Mouse (Mus musculus) CH12.LX (cell line): Measurements from ENCODE around the gene Ttc7b. TPM values are rescaled to one million over a fixed set of nuclear protein-coding genes. Genes with fewer than 3 reads are reported as not detected.

Experiments
- DNase-seq: peaks from one replicate; pipeline ENCODE4 v3.0.0-alpha.2; 2013; ENCODE audit errors: extremely low read depth
- H3K27ac ChIP-seq: 2 replicates; pipeline ENCODE4 v1.5.1; 2012; ENCODE audit warnings: low read depth, mild to moderate bottlenecking, control low read depth, moderate library complexity; ENCODE audit not compliant: insufficient read depth
- H3K27me3 ChIP-seq: replicated peaks from 2 replicates; pipeline ENCODE3; 2012; ENCODE audit warnings: inconsistent platforms
- H3K36me3 ChIP-seq, 2 experiments: replicated peaks in 1 of 2; 2 replicates each; pipeline versions ENCODE3 to v1.6.1; 2012; ENCODE audit warnings: inconsistent platforms in 1 of 2, low read length in 1 of 2, mild to moderate bottlenecking in 1 of 2, mixed read lengths in 1 of 2, moderate library complexity in 1 of 2; ENCODE audit not compliant: control insufficient read depth in 1 of 2, insufficient read depth in 1 of 2
- H3K4me1 ChIP-seq, 2 experiments: 2 replicates each; pipeline ENCODE4 v1.6.1; 2012; ENCODE audit warnings: inconsistent platforms in 1 of 2, moderate library complexity in 1 of 2; ENCODE audit not compliant: insufficient read depth in 2 of 2, control insufficient read depth in 1 of 2
- H3K4me2 ChIP-seq: 2 replicates; pipeline ENCODE4 v1.6.1; 2012; ENCODE audit warnings: low read depth, mild to moderate bottlenecking, control low read depth; ENCODE audit not compliant: poor library complexity, insufficient read depth, severe bottlenecking
- H3K4me3 ChIP-seq, 3 experiments: fragments of 150-350 bp in 1 of 3; sonication (generic) in 1 of 3; replicated peaks in 1 of 3; 2 replicates each; pipeline versions ENCODE3 to v1.5.1; 2011 to 2012; ENCODE audit warnings: low read depth in 2 of 3, low read length in 2 of 3, mild to moderate bottlenecking in 2 of 3, moderate library complexity in 2 of 3, control low read depth in 1 of 3, improper control_type of control experiment in 1 of 3, inconsistent platforms in 1 of 3, mixed read lengths in 1 of 3; ENCODE audit not compliant: poor library complexity in 1 of 3
- H3K79me2 ChIP-seq: replicated peaks from 2 replicates; pipeline ENCODE4 v1.6.1; 2012; ENCODE audit warnings: mild to moderate bottlenecking, moderate library complexity; ENCODE audit not compliant: control insufficient read depth, poor library complexity, insufficient read depth, severe bottlenecking; ENCODE audit errors: extremely low read depth
- H3K9ac ChIP-seq: 2 replicates; pipeline ENCODE4 v1.6.1; 2012; ENCODE audit warnings: low read depth, mild to moderate bottlenecking, control low read depth, moderate library complexity; ENCODE audit not compliant: insufficient read depth
- H3K9me3 ChIP-seq: replicated peaks from 2 replicates; pipeline ENCODE3; 2012; ENCODE audit warnings: low read length, inconsistent platforms, mixed read lengths
- CTCF ChIP-seq, 2 experiments: IDR thresholded peaks in 1 of 2; conservative IDR thresholded peaks in 1 of 2; 2 replicates each; pipeline ENCODE4 v1.5.1; 2011 to 2012; ENCODE audit warnings: low read depth in 2 of 2, low read length in 2 of 2, improper control_type of control experiment in 1 of 2, inconsistent platforms in 1 of 2, mild to moderate bottlenecking in 1 of 2, moderate library complexity in 1 of 2
- ELF1 ChIP-seq: IDR thresholded peaks from 2 replicates; pipeline ENCODE4 v1.6.1; 2014; ENCODE audit warnings: low read depth, mild to moderate bottlenecking, inconsistent platforms, low read length, improper control_type of control experiment
- ETS1 ChIP-seq: conservative IDR thresholded peaks from 2 replicates; pipeline ENCODE4 v1.6.1; 2012; ENCODE audit warnings: low read depth, mild to moderate bottlenecking, inconsistent platforms, low read length, improper control_type of control experiment, moderate library complexity
- HCFC1 ChIP-seq: IDR thresholded peaks from 2 replicates; pipeline ENCODE4 v1.6.1; 2012; ENCODE audit warnings: low read depth, mild to moderate bottlenecking, inconsistent platforms, low read length, improper control_type of control experiment
- JUND ChIP-seq: conservative IDR thresholded peaks from 2 replicates; pipeline ENCODE4 v1.6.1; 2011; ENCODE audit warnings: low read depth, low read length, improper control_type of control experiment
- KAT2A ChIP-seq: IDR thresholded peaks from 2 replicates; pipeline ENCODE4 v1.6.1; 2012; ENCODE audit warnings: low read length, improper control_type of control experiment, inconsistent platforms; ENCODE audit not compliant: insufficient replicate concordance
- MAX ChIP-seq: IDR thresholded peaks from 2 replicates; pipeline ENCODE4 v1.6.1; 2011; ENCODE audit warnings: low read length, improper control_type of control experiment
- MAZ ChIP-seq: IDR thresholded peaks from 2 replicates; pipeline ENCODE4 v1.6.1; 2012; ENCODE audit warnings: low read depth, mild to moderate bottlenecking, inconsistent platforms, low read length, improper control_type of control experiment, moderate library complexity
- MXI1 ChIP-seq: IDR thresholded peaks from 2 replicates; pipeline ENCODE4 v1.6.1; 2011; ENCODE audit warnings: mild to moderate bottlenecking, low read depth, low read length, improper control_type of control experiment
- NELFE ChIP-seq: IDR thresholded peaks from 2 replicates; pipeline ENCODE4 v1.6.1; 2011; ENCODE audit warnings: low read depth, low read length, improper control_type of control experiment
- RAD21 ChIP-seq: IDR thresholded peaks from 2 replicates; pipeline ENCODE4 v1.6.1; 2011; ENCODE audit warnings: low read depth, mild to moderate bottlenecking, low read length, improper control_type of control experiment, moderate library complexity
- SIN3A ChIP-seq: IDR thresholded peaks from 2 replicates; pipeline ENCODE4 v1.6.1; 2012; ENCODE audit warnings: low read length, improper control_type of control experiment, inconsistent platforms
- TCF12 ChIP-seq: IDR thresholded peaks from 2 replicates; pipeline ENCODE4 v1.6.1; 2014; ENCODE audit warnings: low read depth, mild to moderate bottlenecking, inconsistent platforms, low read length, improper control_type of control experiment
- UBTF ChIP-seq: IDR thresholded peaks from 2 replicates; pipeline ENCODE4 v1.6.1; 2012; ENCODE audit warnings: low read depth, mild to moderate bottlenecking, inconsistent platforms, low read length, improper control_type of control experiment, moderate library complexity
- USF1 ChIP-seq: IDR thresholded peaks from 2 replicates; pipeline ENCODE4 v1.6.1; 2014; ENCODE audit warnings: low read depth, mild to moderate bottlenecking, inconsistent platforms, low read length, improper control_type of control experiment
- ZKSCAN1 ChIP-seq: IDR thresholded peaks from 2 replicates; pipeline ENCODE4 v1.6.1; 2012; ENCODE audit warnings: low read depth, inconsistent platforms, low read length, improper control_type of control experiment, borderline replicate concordance
- ZNF384 ChIP-seq: IDR thresholded peaks from 2 replicates; pipeline ENCODE4 v1.6.1; 2012; ENCODE audit warnings: low read depth, low read length, improper control_type of control experiment, inconsistent platforms
- dilution Hi-C: fragments of 300-500 bp; cut with MboI; formaldehyde crosslinking; loops from 2 replicates; pipeline ENCODE4 v1.14.3; 2020; ENCODE audit warnings: low sequenced_read_pairs; ENCODE audit not compliant: extremely low pct_unique_long_range_greater_than_20kb, extremely low pct_ligation_motif_present
- in situ Hi-C: fragments of 300-500 bp; cut with MboI; formaldehyde crosslinking; loops from 3 replicates; pipeline ENCODE4 v1.14.3; 2019; ENCODE audit warnings: low sequenced_read_pairs, low pct_ligation_motif_present, low pct_unique_long_range_greater_than_20kb, mixed read lengths
- polyA plus RNA-seq: library from polyadenylated mRNA; unstranded; fragments of >175 nt; gene quantifications from 2 replicates; pipeline ENCODE4 v1.2.1, GENCODE M21; 2012; ENCODE audit warnings: low read depth; ENCODE audit not compliant: insufficient read length
- total RNA-seq, 2 experiments: library from RNA; depleted of rRNA; stranded (reverse); fragments of 300-350 nt in 1 of 2; fragments of >200 nt in 1 of 2; gene quantifications; 2 replicates each; pipeline ENCODE4 v1.2.3; 2012 to 2014

Gene Ttc7b
- total and polyA plus RNA-seq, 3 experiments = 7.8 to 18.3 (median 12.7) TPM

- TF ChIP-seq TCF12 (no peak), NELFE (no peak), MXI1 (no peak), HCFC1 (no peak), MAZ (no peak), CTCF (conservative IDR thresholded peaks at IDR 0.05 in 1 of 2, IDR thresholded peaks at IDR 0.05 in 1 of 2; ENCODE audit: low read depth in 2 of 2, low read length in 2 of 2) (no peak), ETS1 (no peak), ZNF384 (no peak)
- DNase-seq = no peak
- H3K4me2 ChIP-seq = no peak overlapping the region
- H3K4me1 ChIP-seq = peaks cover 2 to 4% of the 10 kb centered on the region in 2 experiments; a peak in 2 of 4 replicates
- H3K36me3 ChIP-seq = peaks cover 18 to 73% of the 10 kb centered on the region in 2 experiments
- no peaks in the 10 kb centered on the region for H3K27me3 ChIP-seq
- H3K9me3 ChIP-seq = no peaks in the 10 kb centered on the region
- H3K4me3 ChIP-seq = no peak overlapping the region
- dilution Hi-C loops = no loop called here
- no peak overlapping the region for H3K9ac ChIP-seq
- H3K27ac ChIP-seq = no peak overlapping the region
- in situ Hi-C loops = no loop called here
- no peaks in the 10 kb centered on the region for H3K79me2 ChIP-seq
Observed at GRCm38 (mm10) chr12:100491967-100492611, 28.5 kb downstream of the Ttc7b start.

GRCm38 (mm10) chr12:100489799-100490198 lies 30.8 kb downstream of the Ttc7b start:
- no peak for TF ChIP-seq USF1
- TF ChIP-seq JUND = no peak
- TF ChIP-seq ZKSCAN1 = no peak
- TF ChIP-seq ELF1 = no peak
- TF ChIP-seq SIN3A = no peak
- TF ChIP-seq MAX = no peak
- no peak for TF ChIP-seq NELFE
- no peak for TF ChIP-seq UBTF
- no peak for TF ChIP-seq KAT2A
- no peak for TF ChIP-seq RAD21
- TF ChIP-seq, all 38 proteins: peak for 0
- peaks cover 14 to 65% of the 10 kb centered on the region in 2 experiments for H3K36me3 ChIP-seq
- dilution Hi-C loops = no loop called here

More at GRCm38 (mm10) chr12:100489799-100490198, 30.8 kb downstream of the Ttc7b start:
- Histone ChIP-seq H3K27me3 (no peaks in the 10 kb centered on the region), H3K27ac (no peak overlapping the region), H3K4me1 (peaks cover 2 to 4% of the 10 kb centered on the region in 2 experiments; a peak in 2 of 4 replicates), H3K9ac (no peak overlapping the region), H3K4me2 (no peak overlapping the region), H3K79me2 (no peaks in the 10 kb centered on the region), H3K9me3 (no peaks in the 10 kb centered on the region), H3K4me3 (no peak overlapping the region)
- in situ Hi-C loops = loop anchor here (10.0 kb wide), 1 partner anchor 325 kb away; no protein-coding TSS in a partner anchor
- no peak for DNase-seq
